Mouse (Mus musculus) stomach, embryonic 16.5 days (tissue): ENCODE results near the gene Dennd1b. TPM values are rescaled to one million over a fixed set of nuclear protein-coding genes. Genes with fewer than 3 reads are reported as not detected.

Experiments
- ATAC-seq: fragments of 200-750 bp; cut with Nextera tagmentation; 2 replicates; pipeline ENCODE4 v1.8.0; 2017; ENCODE audit warnings: moderate number of reproducible peaks, moderate TSS enrichment; ENCODE audit not compliant: insufficient read depth, low FRiP score
- H3K27ac ChIP-seq: fragments of 300-500 bp; sonication (generic); 2 replicates; pipeline ENCODE4 v1.5.1; 2014; ENCODE audit warnings: low read length
- H3K27me3 ChIP-seq: fragments of 300-500 bp; sonication (generic); 2 replicates; pipeline ENCODE4 v1.6.1; 2014; ENCODE audit warnings: low read length, control low read depth, mixed read lengths; ENCODE audit not compliant: control insufficient read depth, insufficient read depth
- H3K36me3 ChIP-seq: fragments of 300-500 bp; sonication (generic); 2 replicates; pipeline ENCODE4 v1.6.1; 2014; ENCODE audit warnings: low read length; ENCODE audit not compliant: control insufficient read depth, insufficient read depth
- H3K4me1 ChIP-seq: fragments of 300-500 bp; sonication (generic); 2 replicates; pipeline ENCODE4 v1.6.1; 2014; ENCODE audit warnings: low read length, control low read depth, mixed read lengths; ENCODE audit not compliant: control insufficient read depth, insufficient read depth
- H3K4me2 ChIP-seq: fragments of 300-500 bp; sonication (generic); 2 replicates; pipeline ENCODE4 v1.6.1; 2014; ENCODE audit warnings: low read depth, low read length, mixed read lengths
- H3K4me3 ChIP-seq: fragments of 300-500 bp; sonication (generic); replicated peaks from 2 replicates; pipeline ENCODE4 v1.5.1; 2014; ENCODE audit warnings: mild to moderate bottlenecking, low read length
- H3K9ac ChIP-seq: fragments of 300-500 bp; sonication (generic); 2 replicates; pipeline ENCODE4 v1.6.1; 2014; ENCODE audit warnings: low read length
- H3K9me3 ChIP-seq: fragments of 300-500 bp; sonication (generic); replicated peaks from 2 replicates; pipeline ENCODE4 v1.6.1; 2016; ENCODE audit warnings: low read length, control low read depth; ENCODE audit not compliant: control insufficient read depth
- WGBS: fragments of 180-500 bp; shearing (Covaris S2); extraction: QIAGEN DNeasy Blood & Tissue Kit; methylation state at CpG from one replicate; pipeline ENCODE4 v1.1.7; 2014; 5-methylcytosine and 5-hydroxymethylcytosine counted together
- polyA plus RNA-seq: library from polyadenylated mRNA; unstranded; fragments of >200 nt; fragmentation: Nextera tagmentation; extraction: Ambion mirVana; gene quantifications from 2 replicates; pipeline ENCODE4 v1.2.1, GENCODE M21; 2015

Dennd1b gene
- polyA plus RNA-seq, 1 experiment from 2014 or later = 7.1 TPM

GRCm38 (mm10) chr1:139079523-139079922 lies 116.3 kb downstream of the Dennd1b start:
- H3K9ac ChIP-seq = no peak overlapping the region
- no peak overlapping the region for H3K27ac ChIP-seq
- no peak for ATAC-seq
- H3K4me1 ChIP-seq = no peaks in the 10 kb centered on the region
- WGBS = 74% methylated on average over 6 of the region's 6 CpGs
- H3K4me2 ChIP-seq = no peak overlapping the region
- no peak overlapping the region for H3K4me3 ChIP-seq
- H3K9me3 ChIP-seq = no peaks in the 10 kb centered on the region
- H3K27me3 ChIP-seq = no peaks in the 10 kb centered on the region
- H3K36me3 ChIP-seq = no peaks in the 10 kb centered on the region

- H3K36me3 ChIP-seq = no peaks in the 10 kb centered on the region
- no peak overlapping the region for H3K4me3 ChIP-seq
- no peaks in the 10 kb centered on the region for H3K4me1 ChIP-seq
- 71% methylated on average over 16 of the region's 16 CpGs for WGBS
- no peak overlapping the region for H3K9ac ChIP-seq
- no peak overlapping the region for H3K27ac ChIP-seq
- H3K4me2 ChIP-seq = no peak overlapping the region
- no peaks in the 10 kb centered on the region for H3K27me3 ChIP-seq
- ATAC-seq = peak; percentile 33; the same call in 1 of the 2 replicates
- H3K9me3 ChIP-seq = no peaks in the 10 kb centered on the region
Measured at GRCm38 (mm10) chr1:139080517-139081386, 117.5 kb downstream of the Dennd1b start.

GRCm38 (mm10) chr1:139083382-139083781 lies 120.1 kb downstream of the Dennd1b start:
- no peaks in the 10 kb centered on the region for H3K36me3 ChIP-seq
- H3K4me1 ChIP-seq = no peaks in the 10 kb centered on the region
- WGBS = 65% methylated on average over 2 of the region's 2 CpGs
- no peak overlapping the region for H3K27ac ChIP-seq
- no peak overlapping the region for H3K4me3 ChIP-seq
- no peak overlapping the region for H3K4me2 ChIP-seq
- H3K9ac ChIP-seq = no peak overlapping the region
- no peaks in the 10 kb centered on the region for H3K9me3 ChIP-seq
- ATAC-seq = no peak
- H3K27me3 ChIP-seq = no peaks in the 10 kb centered on the region

GRCm38 (mm10) chr1:139087564-139087963 lies 124.3 kb downstream of the Dennd1b start:
- 76% methylated on average over 3 of the region's 3 CpGs for WGBS
- no peak overlapping the region for H3K27ac ChIP-seq
- ATAC-seq = no peak
- no peak overlapping the region for H3K9ac ChIP-seq
- no peaks in the 10 kb centered on the region for H3K4me1 ChIP-seq
- no peaks in the 10 kb centered on the region for H3K27me3 ChIP-seq
- no peak overlapping the region for H3K4me3 ChIP-seq
- no peak overlapping the region for H3K4me2 ChIP-seq
- no peaks in the 10 kb centered on the region for H3K9me3 ChIP-seq
- no peaks in the 10 kb centered on the region for H3K36me3 ChIP-seq

GRCm38 (mm10) chr1:139090744-139091143 lies 127.5 kb downstream of the Dennd1b start:
- ATAC-seq = no peak
- H3K4me3 ChIP-seq = no peak overlapping the region
- no peaks in the 10 kb centered on the region for H3K4me1 ChIP-seq
- H3K9ac ChIP-seq = no peak overlapping the region
- no peaks in the 10 kb centered on the region for H3K36me3 ChIP-seq
- no peaks in the 10 kb centered on the region for H3K27me3 ChIP-seq
- WGBS = 86% methylated on average over 3 of the region's 3 CpGs
- H3K9me3 ChIP-seq = no peaks in the 10 kb centered on the region
- H3K4me2 ChIP-seq = no peak overlapping the region
- no peak overlapping the region for H3K27ac ChIP-seq

- no peak overlapping the region for H3K4me3 ChIP-seq
- WGBS = 94% methylated on average over 6 of the region's 6 CpGs
- no peak overlapping the region for H3K27ac ChIP-seq
- H3K9ac ChIP-seq = no peak overlapping the region
- no peak overlapping the region for H3K4me2 ChIP-seq
- no peaks in the 10 kb centered on the region for H3K4me1 ChIP-seq
- no peaks in the 10 kb centered on the region for H3K9me3 ChIP-seq
- H3K27me3 ChIP-seq = no peaks in the 10 kb centered on the region
- no peak for ATAC-seq
- H3K36me3 ChIP-seq = no peaks in the 10 kb centered on the region
Measured at GRCm38 (mm10) chr1:139091701-139092100, 128.5 kb downstream of the Dennd1b start.

GRCm38 (mm10) chr1:139092144-139092543 lies 128.9 kb downstream of the Dennd1b start:
- no peak overlapping the region for H3K4me2 ChIP-seq
- H3K4me1 ChIP-seq = no peaks in the 10 kb centered on the region
- ATAC-seq = no peak
- H3K27ac ChIP-seq = no peak overlapping the region
- no peak overlapping the region for H3K4me3 ChIP-seq
- no peaks in the 10 kb centered on the region for H3K27me3 ChIP-seq
- H3K9me3 ChIP-seq = no peaks in the 10 kb centered on the region
- no peak overlapping the region for H3K9ac ChIP-seq
- H3K36me3 ChIP-seq = no peaks in the 10 kb centered on the region
- WGBS = 80% methylated on average over 10 of the region's 10 CpGs

GRCm38 (mm10) chr1:139092722-139093121 lies 129.5 kb downstream of the Dennd1b start:
- ATAC-seq = no peak
- 74% methylated on average over 4 of the region's 4 CpGs for WGBS
- no peak overlapping the region for H3K4me2 ChIP-seq
- no peaks in the 10 kb centered on the region for H3K36me3 ChIP-seq
- H3K4me1 ChIP-seq = no peaks in the 10 kb centered on the region
- no peak overlapping the region for H3K9ac ChIP-seq
- H3K4me3 ChIP-seq = no peak overlapping the region
- H3K9me3 ChIP-seq = no peaks in the 10 kb centered on the region
- H3K27me3 ChIP-seq = no peaks in the 10 kb centered on the region
- H3K27ac ChIP-seq = no peak overlapping the region

- Histone ChIP-seq H3K4me1 (no peaks in the 10 kb centered on the region), H3K4me3 (no peak overlapping the region), H3K27me3 (no peaks in the 10 kb centered on the region), H3K27ac (no peak overlapping the region), H3K4me2 (no peak overlapping the region), H3K36me3 (no peaks in the 10 kb centered on the region), H3K9me3 (no peaks in the 10 kb centered on the region), H3K9ac (no peak overlapping the region)
- ATAC-seq = no peak
- 91% methylated on average over 6 of the region's 6 CpGs for WGBS
Measured at GRCm38 (mm10) chr1:139096369-139096768, 133.1 kb downstream of the Dennd1b start.
